Mouse (Mus musculus) spleen, adult 12 weeks (tissue): ENCODE data around the gene Btbd3.

ENCODE experiments used
- DNase-seq: peaks from one replicate; pipeline ENCODE4 v3.0.0; 2022; ENCODE audit warnings: low spot score

Btbd3 gene

DNA sequence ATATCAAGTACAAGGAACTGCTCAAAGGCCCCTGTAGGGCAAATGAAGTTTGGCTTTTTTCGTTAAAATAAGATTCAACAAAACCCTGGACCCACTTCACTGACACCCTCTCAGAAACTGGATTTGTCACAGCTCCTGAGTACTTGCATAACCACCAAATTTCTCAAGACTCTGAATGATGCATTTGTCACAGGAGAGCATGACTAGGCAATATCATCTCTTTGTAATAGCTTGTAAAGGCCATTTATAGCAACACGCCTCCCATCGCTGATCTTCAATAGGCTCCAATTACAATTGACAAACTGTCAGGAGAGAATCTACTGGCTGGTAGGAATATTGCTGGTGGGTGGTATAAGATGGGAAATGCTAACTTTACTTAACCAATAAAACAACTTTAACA lies 283.3 kb downstream of the Btbd3 start:
- DNase-seq: no peak

DNA sequence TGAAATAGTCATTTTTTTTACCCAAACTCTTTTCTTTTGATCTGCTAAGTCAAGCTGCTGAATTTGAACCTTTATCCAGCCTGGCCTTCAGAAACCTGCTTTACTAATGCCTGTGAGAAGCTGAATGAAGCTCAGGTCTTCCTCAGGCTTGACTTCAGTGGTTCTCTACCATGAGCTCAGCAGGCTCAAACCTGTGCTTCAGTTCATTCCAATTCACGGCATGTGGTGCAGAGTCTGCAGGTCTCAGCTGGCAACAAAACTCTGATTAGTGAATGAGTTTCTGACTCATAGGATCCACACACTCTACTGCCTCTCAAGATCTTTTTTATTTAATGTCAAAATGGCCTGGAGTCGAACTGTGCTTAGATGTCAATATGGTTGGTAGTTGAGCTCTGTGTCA lies 292.6 kb downstream of the Btbd3 start:
- no peak for DNase-seq

DNA sequence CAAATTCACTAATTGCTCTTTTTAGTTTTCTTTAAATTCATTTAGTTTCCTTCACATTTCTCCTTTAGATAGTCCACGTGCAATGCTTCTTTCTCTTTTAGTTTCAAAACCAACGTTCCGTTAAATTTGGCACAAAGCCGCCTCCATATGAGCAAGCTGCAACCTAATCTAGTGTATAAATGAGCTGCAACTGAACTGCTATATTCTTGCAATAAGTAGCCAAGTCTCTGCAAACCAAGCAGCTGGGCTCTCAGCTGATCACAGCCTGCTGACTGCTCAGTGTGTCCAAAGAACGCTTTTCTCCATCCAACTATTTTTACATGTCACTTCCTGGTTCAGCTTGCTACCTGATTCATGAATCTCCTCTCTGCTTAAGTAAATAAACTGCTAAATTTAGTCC lies 295.2 kb downstream of the Btbd3 start:
- DNase-seq: no peak

DNA sequence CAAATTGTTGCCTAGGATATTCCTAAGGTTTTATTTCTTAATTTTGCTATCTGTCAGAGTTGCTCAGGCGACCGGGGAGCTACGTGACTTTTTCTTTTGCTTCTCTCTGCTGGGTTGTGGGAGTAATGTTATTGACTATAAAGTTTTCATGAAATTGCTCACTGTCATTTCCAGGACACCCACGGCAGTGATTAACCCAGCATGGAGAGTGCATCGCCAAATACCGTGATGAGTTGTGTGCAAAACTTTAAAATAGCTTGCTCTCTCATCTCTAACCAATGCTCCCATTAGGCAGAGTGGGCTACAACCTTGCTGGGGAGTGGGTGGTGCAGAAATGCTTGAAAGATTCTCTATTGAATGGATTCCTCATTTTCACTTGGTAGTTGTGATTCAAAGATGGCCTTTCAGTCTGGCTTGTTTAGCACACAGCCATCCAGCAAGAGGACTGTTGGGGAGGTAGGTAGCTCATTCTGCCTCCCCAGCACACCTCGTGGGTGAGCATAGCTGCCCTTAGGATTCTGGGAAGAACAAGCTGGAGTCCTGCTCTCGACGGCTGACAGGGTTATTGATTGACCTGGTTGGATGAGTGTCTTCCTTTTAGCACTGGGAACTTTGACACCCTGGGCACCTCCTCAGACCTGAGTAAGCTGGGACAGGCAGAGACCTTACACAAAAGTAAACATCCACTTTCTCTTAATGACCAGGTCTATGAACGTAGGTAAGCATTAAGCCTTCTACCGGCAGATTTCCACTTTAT lies 298.9 kb downstream of the Btbd3 start:
- DNase-seq: no peak

DNA sequence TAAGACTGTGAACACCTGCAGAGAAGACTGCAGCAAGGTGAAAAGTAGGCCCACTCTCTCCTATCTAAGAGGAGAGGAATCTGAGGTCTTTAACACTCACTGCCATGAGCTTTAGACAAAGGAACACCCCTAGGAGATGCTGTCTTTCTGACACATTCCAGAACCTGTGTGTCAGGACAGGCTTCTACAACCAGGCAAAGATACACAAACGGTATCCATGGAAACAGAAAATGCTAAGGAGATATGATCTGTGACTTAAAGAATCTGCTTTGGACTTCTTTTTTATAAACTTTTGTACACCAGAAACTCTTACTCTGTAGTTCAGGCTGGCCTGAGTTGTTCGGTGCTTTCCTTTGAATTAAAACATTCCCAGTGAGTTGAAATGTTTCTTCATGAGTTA lies 329.6 kb downstream of the Btbd3 start:
- no peak for DNase-seq

DNA sequence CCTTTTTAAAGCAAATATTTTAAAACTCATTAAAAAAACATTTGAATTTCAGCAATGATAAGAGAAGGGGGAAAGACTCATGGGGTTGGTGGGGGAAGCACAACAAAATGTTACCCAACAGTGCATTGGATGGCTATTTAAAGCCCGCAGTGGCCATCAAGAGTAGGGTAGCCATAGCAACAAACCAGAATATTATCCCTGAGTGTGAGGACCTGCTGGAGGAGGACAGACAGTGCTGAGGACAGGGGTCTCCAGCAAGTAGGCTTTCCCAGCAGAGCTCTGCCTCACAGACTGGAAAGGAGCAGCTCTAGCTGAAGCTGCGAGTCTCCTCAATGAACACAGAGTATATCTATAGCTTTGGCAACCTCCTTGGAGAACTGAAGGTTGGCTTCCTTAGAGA lies 331.0 kb downstream of the Btbd3 start:
- DNase-seq: no peak

DNA sequence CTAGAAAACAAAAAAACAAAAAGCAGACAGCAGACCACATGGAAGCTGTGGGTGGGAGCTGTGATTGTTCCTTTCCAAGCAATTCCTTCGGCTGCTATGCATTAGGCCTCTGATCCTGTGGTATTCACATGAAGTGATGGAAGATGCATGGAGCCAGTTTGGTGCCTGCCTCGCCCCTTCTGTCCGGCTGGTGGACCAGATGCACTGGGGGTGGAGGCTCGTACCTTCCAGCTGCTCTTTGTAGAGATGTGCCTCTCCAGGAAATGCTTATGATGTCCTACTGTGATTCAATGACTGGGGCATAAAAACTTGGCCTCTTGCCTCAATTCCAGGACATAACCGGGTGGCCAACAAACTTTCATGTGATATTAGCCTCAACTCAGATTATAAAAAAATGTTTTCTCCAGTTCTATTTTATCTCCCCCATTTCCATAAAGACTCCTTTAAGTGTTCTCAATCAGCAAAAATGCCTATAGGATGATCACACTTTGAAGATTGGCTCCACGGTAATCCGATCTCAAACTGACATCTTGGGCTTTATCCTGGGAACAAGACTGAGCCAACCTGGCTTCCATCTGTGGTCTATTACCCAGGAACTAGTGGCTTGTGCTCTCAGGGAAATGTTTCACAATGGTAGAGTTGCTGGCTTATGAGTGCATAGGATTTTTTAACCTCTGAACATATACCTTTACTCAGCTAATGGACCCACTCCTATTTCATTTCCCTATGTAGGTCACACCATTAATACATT lies 331.6 kb downstream of the Btbd3 start:
- DNase-seq: no peak

DNA sequence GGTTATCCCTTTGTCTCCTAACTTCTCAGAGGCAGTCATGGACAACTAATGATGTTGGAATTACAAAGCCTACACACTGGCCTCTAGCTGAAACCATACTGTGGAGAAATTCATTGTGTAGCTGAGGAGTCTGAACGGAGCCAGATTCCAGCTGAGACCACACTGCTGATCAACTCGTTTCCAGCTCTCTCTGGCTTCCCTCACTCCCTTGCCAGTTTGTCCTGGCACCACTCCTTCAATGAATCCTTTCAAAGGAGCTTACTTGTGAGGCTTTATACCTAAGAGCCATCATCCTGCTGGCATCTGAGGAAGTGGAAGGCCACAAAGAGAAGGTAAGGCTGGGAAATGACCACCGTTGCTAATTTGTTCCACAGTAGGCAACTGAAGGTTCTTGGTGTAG lies 332.7 kb downstream of the Btbd3 start:
- DNase-seq: no peak

DNA sequence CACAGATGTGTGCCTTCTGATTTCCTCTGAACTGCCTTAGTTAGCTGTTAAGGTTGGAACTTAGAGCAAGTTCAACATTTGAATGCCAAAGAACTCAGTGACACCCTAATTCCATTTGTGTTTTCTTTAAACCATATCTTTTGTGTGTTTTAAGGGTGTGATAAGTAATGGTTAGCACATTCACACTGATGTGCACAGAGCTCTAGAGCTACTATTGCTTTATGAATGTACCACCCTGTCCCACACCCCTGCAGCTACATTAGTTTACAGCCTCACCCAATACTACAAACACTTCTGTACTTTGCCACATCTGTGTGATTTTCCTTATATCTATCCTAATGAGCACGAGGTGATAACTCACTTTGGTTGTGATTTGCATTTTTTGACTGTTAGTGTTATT lies 333.9 kb downstream of the Btbd3 start:
- no peak for DNase-seq

DNA sequence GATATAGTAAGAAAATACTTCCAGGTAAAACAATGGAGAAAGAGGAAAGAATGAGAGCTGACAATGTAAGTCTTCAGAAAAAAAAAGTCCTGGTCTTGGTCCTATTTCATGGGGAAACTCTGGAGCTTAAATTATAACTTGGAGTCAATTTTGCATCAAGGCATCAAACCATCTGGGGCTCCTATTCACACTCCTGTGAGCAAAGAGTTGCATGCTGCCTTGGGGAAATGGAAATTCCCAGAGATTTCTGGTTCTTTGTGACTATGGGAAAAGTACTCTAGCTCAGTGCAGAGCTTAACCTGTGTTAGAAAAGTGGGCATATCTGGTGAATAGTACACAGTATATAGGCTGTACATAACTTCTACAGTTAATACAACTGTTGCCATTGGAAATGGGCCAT lies 356.0 kb downstream of the Btbd3 start:
- no peak for DNase-seq

DNA sequence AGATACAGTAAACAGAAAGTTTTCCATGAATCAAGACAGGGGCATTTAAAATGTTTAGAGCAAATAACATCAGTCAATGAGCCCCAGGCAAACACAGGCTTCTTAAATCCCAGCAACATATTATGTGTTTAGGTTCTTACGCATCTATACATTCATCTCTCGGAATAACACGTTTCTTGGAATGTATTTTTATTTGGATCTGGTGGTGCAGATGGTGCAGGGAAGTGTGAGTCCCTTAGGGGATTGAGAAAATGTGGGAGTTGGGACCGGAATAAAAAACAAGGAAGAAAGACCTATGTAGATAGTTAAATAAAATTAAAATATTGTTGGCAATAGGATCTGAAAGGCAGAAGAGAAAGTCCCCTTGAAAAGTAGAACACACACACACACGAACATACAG lies 361.1 kb downstream of the Btbd3 start:
- DNase-seq: no peak
